Mouse (Mus musculus) erythroblast, embryonic 14.5 days (primary cell): ENCODE results near the gene S100a3.

Source experiments
- GATA1 ChIP-seq: IDR thresholded peaks from 2 replicates; pipeline ENCODE4 v1.6.1; 2012; ENCODE audit warnings: low read length, inconsistent platforms, mixed read lengths
- TAL1 ChIP-seq: IDR thresholded peaks from 3 replicates; pipeline ENCODE4 v1.6.1; 2012; ENCODE audit warnings: low read length, inconsistent platforms, mixed read lengths

DNA sequence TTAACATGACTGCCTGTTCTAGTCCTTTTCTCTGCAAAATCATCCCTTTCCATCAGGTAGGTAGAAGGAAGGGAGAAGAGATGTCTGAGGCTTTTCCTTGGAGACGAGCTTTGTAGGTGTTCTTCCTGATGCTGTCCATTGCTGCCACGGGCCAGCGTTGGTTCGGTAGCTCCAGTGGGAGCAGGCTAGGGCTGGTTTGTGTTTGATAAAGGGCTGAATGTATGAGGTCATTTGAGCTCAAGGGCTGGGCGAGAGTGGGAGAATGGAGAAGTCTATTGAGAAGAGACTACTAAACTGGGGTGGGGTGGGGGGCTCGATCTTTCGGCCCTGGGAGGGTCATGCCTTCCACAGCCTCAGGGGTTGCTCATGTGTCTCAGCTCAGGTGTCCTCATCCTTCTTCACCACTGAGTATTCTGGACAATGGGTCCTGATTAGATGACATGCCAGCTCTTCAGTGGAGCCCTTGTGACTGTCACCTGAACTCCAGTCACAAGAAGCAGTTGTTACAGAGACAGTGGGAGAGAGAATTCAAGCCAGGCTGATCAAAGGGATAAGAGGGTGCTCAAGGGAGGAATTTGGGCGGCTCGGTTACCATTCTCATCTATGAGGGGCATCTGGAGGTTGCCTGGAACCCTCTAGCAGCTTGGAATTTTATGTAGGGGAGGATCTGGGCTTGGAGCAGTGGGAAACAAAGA is 47.3 kb upstream of the S100a3 start:
- no peak for TF ChIP-seq TAL1
- no peak for TF ChIP-seq GATA1
